Mouse (Mus musculus): ENCODE data around the gene Sec63. TPM values are rescaled to one million over a fixed set of nuclear protein-coding genes. Genes with fewer than 3 reads are reported as not detected.
A peak's percentile ranks its signal among the peaks of the same experiment; 100 is the strongest.

Sec63 gene
- polyA plus RNA-seq, 1 experiment from 2014 or later: 13.5 TPM

GRCm38 (mm10) chr10:42848179-42849080 lies 87.1 kb downstream of the Sec63 start:
- H3K27ac ChIP-seq: no peak overlapping the region
- no peaks in the 10 kb centered on the region for H3K4me1 ChIP-seq (replicated peaks)
- ATAC-seq (replicated peaks; ENCODE audit: insufficient number of reproducible peaks, insufficient read depth, low FRiP score, low read depth): no peak
- no peaks in the 10 kb centered on the region for H3K9me3 ChIP-seq (replicated peaks)
- H3K36me3 ChIP-seq: no peaks in the 10 kb centered on the region
- 0 out of 2 replicates have a peak, but pooled peaks cover 5% of the 10 kb centered on the region for H3K27me3 ChIP-seq
- H3K9ac ChIP-seq: no peak overlapping the region
- H3K4me3 ChIP-seq: no peak overlapping the region
- no peak overlapping the region for H3K4me2 ChIP-seq
- WGBS: 84% methylated on average over 13 of the region's 13 CpGs

DNA sequence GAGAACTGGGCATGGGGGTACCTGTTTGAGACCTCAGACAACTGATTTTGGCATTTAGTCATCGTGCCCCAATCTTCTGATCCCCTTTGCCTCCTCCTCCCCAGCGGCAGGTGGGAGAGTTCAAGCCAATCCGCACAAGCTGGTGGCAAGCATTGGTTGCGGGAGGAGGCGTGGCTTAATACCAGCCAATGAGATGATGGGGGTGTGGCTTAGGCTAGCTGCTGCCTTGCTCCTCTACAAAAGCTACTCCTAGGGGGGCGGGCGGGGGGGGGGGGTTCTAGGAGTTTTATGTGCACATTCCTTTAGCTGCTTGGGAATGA lies 87.7 kb downstream of the Sec63 start:
- Histone ChIP-seq H3K36me3 (no peaks in the 10 kb centered on the region), H3K9me3 (replicated peaks) (no peaks in the 10 kb centered on the region), H3K9ac (no peak overlapping the region), H3K4me2 (no peak overlapping the region), H3K27ac (no peak overlapping the region), H3K27me3 (0 out of 2 replicates have a peak, but pooled peaks cover 5% of the 10 kb centered on the region), H3K4me3 (no peak overlapping the region), H3K4me1 (replicated peaks) (no peaks in the 10 kb centered on the region)
- 73% methylated on average over 7 of the region's 7 CpGs for WGBS
- no peak for ATAC-seq (replicated peaks; ENCODE audit: insufficient number of reproducible peaks, insufficient read depth, low FRiP score, low read depth)

DNA sequence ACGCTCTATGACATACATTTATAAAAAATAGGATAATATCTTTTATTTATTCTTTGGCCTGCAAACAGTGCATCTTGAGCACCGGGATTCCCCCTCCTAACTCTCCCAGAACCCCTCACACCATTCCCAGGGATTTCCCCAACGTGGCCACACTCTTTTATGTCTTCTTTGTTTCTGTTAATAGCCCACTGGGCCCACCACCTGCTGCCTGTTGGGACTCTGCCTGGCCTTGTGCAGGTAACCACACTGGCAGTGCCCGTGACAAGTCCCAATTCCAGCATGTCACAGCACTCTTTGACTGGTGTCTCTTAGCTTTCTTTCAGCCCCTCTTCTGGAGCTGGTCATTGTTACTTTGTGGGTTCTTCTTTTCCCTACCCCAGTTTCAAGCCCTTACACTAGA lies 93.5 kb downstream of the Sec63 start:
- H3K9ac ChIP-seq: no peak overlapping the region
- H3K27me3 ChIP-seq: 0 out of 2 replicates have a peak, but pooled peaks cover 5% of the 10 kb centered on the region
- no peak for ATAC-seq (replicated peaks; ENCODE audit: insufficient number of reproducible peaks, insufficient read depth, low FRiP score, low read depth)
- no peak overlapping the region for H3K4me3 ChIP-seq
- no peaks in the 10 kb centered on the region for H3K9me3 ChIP-seq (replicated peaks)
- H3K36me3 ChIP-seq: no peaks in the 10 kb centered on the region
- H3K4me1 ChIP-seq (replicated peaks): peaks cover 8% of the 10 kb centered on the region; the same call in 1 of the 2 replicates
- peak overlapping the region; percentile 2; the same call in 1 of the 2 replicates for H3K27ac ChIP-seq
- H3K4me2 ChIP-seq: no peak overlapping the region
- WGBS: 68% methylated on average over 4 of the region's 4 CpGs

DNA sequence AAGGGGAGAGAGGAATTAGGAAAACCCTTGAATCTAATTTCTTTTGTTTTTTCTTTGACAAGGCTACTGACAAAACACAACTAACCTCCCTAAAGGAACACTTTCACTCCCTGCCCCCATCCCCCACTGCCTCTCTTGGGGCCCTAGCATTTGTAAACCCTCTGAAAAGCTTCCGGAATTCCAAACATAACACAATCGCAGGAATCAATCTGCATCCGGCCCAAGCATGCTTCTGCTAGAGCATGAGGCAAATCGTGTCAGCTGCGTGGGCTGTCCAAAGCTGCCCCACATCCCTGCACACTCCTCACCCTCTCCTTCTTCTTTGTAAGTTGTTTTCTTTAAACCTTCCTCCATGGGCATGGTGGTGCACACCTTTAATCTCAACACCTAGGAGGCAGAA lies 94.0 kb downstream of the Sec63 start:
- Histone ChIP-seq H3K27me3 (0 out of 2 replicates have a peak, but pooled peaks cover 5% of the 10 kb centered on the region), H3K9ac (no peak overlapping the region), H3K4me3 (no peak overlapping the region), H3K27ac (no peak overlapping the region; the same call in 1 of the 2 replicates), H3K4me1 (replicated peaks) (peaks cover 8% of the 10 kb centered on the region; the same call in 1 of the 2 replicates), H3K4me2 (no peak overlapping the region), H3K9me3 (replicated peaks) (no peaks in the 10 kb centered on the region), H3K36me3 (no peaks in the 10 kb centered on the region)
- WGBS: 20% methylated on average over 5 of the region's 5 CpGs
- ATAC-seq (replicated peaks; ENCODE audit: insufficient number of reproducible peaks, insufficient read depth, low FRiP score, low read depth): no peak

- no peaks in the 10 kb centered on the region for H3K27me3 ChIP-seq
- H3K4me2 ChIP-seq: no peak overlapping the region
- H3K4me3 ChIP-seq: no peak overlapping the region
- no peak overlapping the region for H3K27ac ChIP-seq
- WGBS: 93% methylated on average over 9 of the region's 9 CpGs
- no peak overlapping the region for H3K9ac ChIP-seq
- no peaks in the 10 kb centered on the region for H3K9me3 ChIP-seq (replicated peaks)
- no peaks in the 10 kb centered on the region for H3K36me3 ChIP-seq
- no peak for ATAC-seq (replicated peaks; ENCODE audit: insufficient number of reproducible peaks, insufficient read depth, low FRiP score, low read depth)
- peaks cover 8% of the 10 kb centered on the region; the same call in 1 of the 2 replicates for H3K4me1 ChIP-seq (replicated peaks)
These were observed 95.3 kb downstream of the Sec63 start for GRCm38 (mm10) chr10:42856574-42856973.

GRCm38 (mm10) chr10:42857021-42857420 lies 95.7 kb downstream of the Sec63 start:
- H3K4me2 ChIP-seq: no peak overlapping the region
- whole genome bisulfite sequencing: 90% methylated on average over 2 of the region's 2 CpGs
- no peaks in the 10 kb centered on the region for H3K36me3 ChIP-seq

GRCm38 (mm10) chr10:42859781-42860158 lies 98.5 kb downstream of the Sec63 start:
- ATAC-seq (replicated peaks; ENCODE audit: insufficient number of reproducible peaks, insufficient read depth, low FRiP score, low read depth): no peak

More at GRCm38 (mm10) chr10:42857021-42857420, 95.7 kb downstream of the Sec63 start:
- Histone ChIP-seq H3K9me3 (replicated peaks) (no peaks in the 10 kb centered on the region), H3K4me3 (no peak overlapping the region), H3K9ac (no peak overlapping the region), H3K27me3 (no peaks in the 10 kb centered on the region), H3K4me1 (replicated peaks) (peaks cover 8% of the 10 kb centered on the region; the same call in 1 of the 2 replicates), H3K27ac (no peak overlapping the region)
- ATAC-seq (replicated peaks; ENCODE audit: insufficient number of reproducible peaks, insufficient read depth, low FRiP score, low read depth): no peak

DNA sequence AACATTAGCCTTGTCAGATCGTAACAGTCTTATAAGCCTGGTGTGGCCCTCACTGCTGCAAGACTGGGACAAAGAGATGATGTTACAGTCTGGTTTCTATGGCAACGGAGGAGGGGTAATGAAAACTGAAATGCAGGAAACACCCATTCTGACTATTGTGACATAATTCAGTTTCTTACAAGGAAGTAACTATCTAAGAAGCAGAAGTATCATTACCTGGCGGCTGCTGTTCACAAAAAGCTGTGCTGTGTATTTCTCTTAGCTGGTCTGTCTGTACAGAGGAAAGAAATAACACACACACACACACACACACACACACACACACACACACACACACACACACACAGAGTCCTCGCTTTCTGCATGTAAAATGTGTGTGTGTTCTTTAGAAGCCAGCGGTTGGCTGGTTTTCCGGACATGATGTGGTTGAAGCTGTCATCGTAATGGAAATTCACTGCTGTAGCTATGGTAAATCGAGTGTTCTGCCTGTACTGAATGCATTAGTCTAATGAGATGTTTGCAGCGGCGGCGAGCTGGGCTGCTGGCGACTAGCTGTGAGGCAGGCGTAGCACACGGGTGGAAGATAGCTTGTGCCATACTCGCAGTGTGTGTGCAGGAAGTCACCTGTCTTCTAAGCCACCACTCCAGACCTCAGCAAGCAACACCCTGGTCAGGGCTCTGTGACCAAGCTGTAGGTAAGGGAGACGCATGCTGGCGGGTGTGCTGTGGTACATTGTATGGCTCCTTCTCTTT lies 99.0 kb downstream of the Sec63 start, which contains the start of gene Scml4:
TSS of gene Scml4 (plus strand) at position 212 of the 753 bp plus-strand sequence.
- Histone ChIP-seq H3K4me1 (replicated peaks) (peaks cover 23% of the 10 kb centered on the region), H3K4me3 (no peak within 1 kb of the TSS), H3K9me3 (replicated peaks) (no peaks in the 10 kb centered on the region), H3K27ac (no peak within 1 kb of the TSS), H3K4me2 (peak within 1 kb of the TSS; percentile 12; the same call in 1 of the 2 replicates), H3K36me3 (no peaks in the 10 kb centered on the region), H3K9ac (no peak within 1 kb of the TSS), H3K27me3 (no peaks in the 10 kb centered on the region)
- ATAC-seq (replicated peaks; ENCODE audit: insufficient number of reproducible peaks, insufficient read depth, low FRiP score, low read depth): no peak; the same call in 1 of the 2 replicates
- 56% methylated on average over 17 of the region's 17 CpGs for WGBS

More at GRCm38 (mm10) chr10:42859781-42860158, 98.5 kb downstream of the Sec63 start:
- Histone ChIP-seq H3K4me2 (no peak overlapping the region), H3K27ac (no peak overlapping the region), H3K9me3 (replicated peaks) (no peaks in the 10 kb centered on the region), H3K4me3 (no peak overlapping the region), H3K9ac (no peak overlapping the region), H3K36me3 (no peaks in the 10 kb centered on the region), H3K4me1 (replicated peaks) (peaks cover 24% of the 10 kb centered on the region), H3K27me3 (no peaks in the 10 kb centered on the region)
- WGBS: 38% methylated on average over 2 of the region's 2 CpGs

DNA sequence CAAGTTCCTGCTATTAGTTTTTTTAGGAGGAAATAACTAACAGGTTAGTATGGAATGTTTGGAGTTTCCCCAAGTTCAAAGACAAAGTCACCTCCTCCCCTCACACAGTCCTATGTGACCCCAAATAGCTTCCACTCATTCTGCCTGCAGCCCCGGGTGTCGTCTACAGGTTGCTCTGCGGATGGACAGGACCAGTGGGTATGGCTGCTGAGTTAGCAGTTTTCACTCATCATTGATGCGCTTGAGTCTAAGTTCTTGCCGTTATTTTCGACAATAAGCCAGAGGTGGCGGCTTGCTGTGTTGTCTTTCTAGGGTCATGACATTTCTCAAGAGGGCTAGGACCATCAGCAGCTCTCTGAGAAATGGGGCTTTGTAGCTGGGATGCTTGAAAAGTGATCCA lies 100.2 kb downstream of the Sec63 start:
- H3K9me3 ChIP-seq (replicated peaks): no peaks in the 10 kb centered on the region
- 78% methylated on average over 7 of the region's 7 CpGs for WGBS
- H3K9ac ChIP-seq: no peak overlapping the region
- no peak overlapping the region for H3K4me3 ChIP-seq
- no peak overlapping the region for H3K4me2 ChIP-seq
- peaks cover 17% of the 10 kb centered on the region; the same call in 1 of the 2 replicates for H3K4me1 ChIP-seq (replicated peaks)
- ATAC-seq (replicated peaks; ENCODE audit: insufficient number of reproducible peaks, insufficient read depth, low FRiP score, low read depth): no peak
- H3K27me3 ChIP-seq: no peaks in the 10 kb centered on the region
- H3K27ac ChIP-seq: no peak overlapping the region
- H3K36me3 ChIP-seq: no peaks in the 10 kb centered on the region

- peak overlapping the region; percentile 3; the same call in 1 of the 2 replicates for H3K9ac ChIP-seq
- H3K27ac ChIP-seq: no peak overlapping the region
- H3K36me3 ChIP-seq: no peaks in the 10 kb centered on the region
- peak overlapping the region; percentile 41 for H3K4me2 ChIP-seq
- H3K4me1 ChIP-seq (replicated peaks): peaks cover 17% of the 10 kb centered on the region; the same call in 1 of the 2 replicates
- no peak for ATAC-seq (replicated peaks; ENCODE audit: insufficient number of reproducible peaks, insufficient read depth, low FRiP score, low read depth)
- H3K27me3 ChIP-seq: no peaks in the 10 kb centered on the region
- WGBS: 54% methylated on average over 13 of the region's 13 CpGs
- H3K4me3 ChIP-seq: 0 out of 2 replicates have a peak overlapping the region, but pooled peaks have one; percentile 5
- H3K9me3 ChIP-seq (replicated peaks): no peaks in the 10 kb centered on the region
These were observed 100.9 kb downstream of the Sec63 start for GRCm38 (mm10) chr10:42862102-42862740.

DNA sequence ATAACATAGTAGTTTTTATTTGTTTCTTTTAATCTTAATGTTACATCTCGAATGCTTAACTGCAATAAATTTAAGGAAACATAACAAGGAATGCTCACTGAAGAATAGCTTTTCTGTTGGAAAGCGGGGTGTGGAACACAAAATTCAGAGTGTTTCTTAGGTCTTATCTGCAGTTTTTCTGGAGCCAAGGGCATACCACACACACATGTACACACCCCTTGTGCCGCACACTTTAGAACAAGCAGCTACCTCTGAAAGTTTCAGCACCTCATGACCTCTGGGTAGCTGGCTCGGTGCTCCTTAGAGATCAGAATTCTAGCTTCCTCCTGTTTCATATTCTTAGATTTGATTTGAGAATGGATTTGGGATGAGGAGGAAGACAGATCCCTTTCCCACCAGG lies 101.5 kb downstream of the Sec63 start:
- H3K4me1 ChIP-seq (replicated peaks): peaks cover 17% of the 10 kb centered on the region; the same call in 1 of the 2 replicates
- H3K27ac ChIP-seq: no peak overlapping the region
- no peak overlapping the region for H3K9ac ChIP-seq
- H3K4me3 ChIP-seq: no peak overlapping the region
- no peaks in the 10 kb centered on the region for H3K27me3 ChIP-seq
- 61% methylated on average over 4 of the region's 4 CpGs for WGBS
- ATAC-seq (replicated peaks; ENCODE audit: insufficient number of reproducible peaks, insufficient read depth, low FRiP score, low read depth): no peak
- no peak overlapping the region; the same call in 1 of the 2 replicates for H3K4me2 ChIP-seq
- no peaks in the 10 kb centered on the region for H3K36me3 ChIP-seq
- no peaks in the 10 kb centered on the region for H3K9me3 ChIP-seq (replicated peaks)

Data from heart, embryonic 15.5 days (tissue).